Mouse (Mus musculus) urinary bladder, postnatal 10 days (tissue): ENCODE measurements around the gene Zbp1.
A peak's percentile ranks its signal among the peaks of the same experiment; 100 is the strongest.

Experiments used
- DNase-seq: peaks from one replicate; pipeline ENCODE4 v3.0.0; 2022; ENCODE audit warnings: low spot score

The Zbp1 gene

DNA sequence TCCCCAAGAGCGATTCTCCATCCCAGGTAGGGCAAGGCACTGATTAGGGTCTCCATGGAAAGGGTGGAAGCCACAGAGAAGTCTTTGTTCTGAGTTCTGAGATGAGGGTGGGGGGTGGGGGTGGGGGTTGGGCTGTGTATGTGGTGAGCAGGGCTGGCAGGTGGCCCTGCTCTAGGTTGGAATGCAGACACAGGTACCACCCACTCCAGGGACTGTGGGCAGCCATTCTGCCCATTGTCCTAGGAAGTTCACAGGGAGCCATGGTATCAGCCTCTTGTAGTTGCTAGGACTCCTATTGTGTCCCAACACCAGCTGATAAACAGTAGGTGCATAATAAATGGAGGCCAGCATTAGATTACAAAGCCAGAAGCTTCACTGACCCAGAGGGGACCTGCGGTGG lies 28.5 kb upstream of the Zbp1 start:
- no peak for DNase-seq

GRCm38 (mm10) chr2:173246688-173247087 lies 28.0 kb upstream of the Zbp1 start:
- no peak for DNase-seq

- no peak for DNase-seq
Observed at GRCm38 (mm10) chr2:173245258-173245657, 26.5 kb upstream of the Zbp1 start.

- DNase-seq = no peak
Observed at GRCm38 (mm10) chr2:173244108-173244507, 25.4 kb upstream of the Zbp1 start.

DNA sequence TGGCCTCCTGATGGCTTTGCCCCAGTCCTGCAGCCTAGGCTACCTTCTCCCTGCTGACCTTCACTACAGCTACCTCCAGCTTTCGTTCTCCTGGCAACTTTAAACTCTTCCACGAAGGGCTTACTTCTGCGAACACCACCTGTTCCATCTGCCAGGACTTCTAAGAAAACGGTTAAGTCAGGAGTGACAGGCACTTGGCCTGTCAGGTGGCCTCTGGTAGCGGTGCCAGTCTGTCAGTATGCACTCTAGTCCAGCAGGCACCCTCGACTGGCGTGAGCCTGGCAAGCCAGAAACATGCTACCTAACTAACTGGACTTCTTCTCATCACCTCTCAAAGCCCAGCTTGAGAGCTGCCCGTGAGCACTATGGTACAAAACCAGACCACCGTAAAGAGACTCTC lies 24.9 kb upstream of the Zbp1 start:
- no peak for DNase-seq

GRCm38 (mm10) chr2:173242874-173243273 lies 24.2 kb upstream of the Zbp1 start:
- DNase-seq = no peak

DNA sequence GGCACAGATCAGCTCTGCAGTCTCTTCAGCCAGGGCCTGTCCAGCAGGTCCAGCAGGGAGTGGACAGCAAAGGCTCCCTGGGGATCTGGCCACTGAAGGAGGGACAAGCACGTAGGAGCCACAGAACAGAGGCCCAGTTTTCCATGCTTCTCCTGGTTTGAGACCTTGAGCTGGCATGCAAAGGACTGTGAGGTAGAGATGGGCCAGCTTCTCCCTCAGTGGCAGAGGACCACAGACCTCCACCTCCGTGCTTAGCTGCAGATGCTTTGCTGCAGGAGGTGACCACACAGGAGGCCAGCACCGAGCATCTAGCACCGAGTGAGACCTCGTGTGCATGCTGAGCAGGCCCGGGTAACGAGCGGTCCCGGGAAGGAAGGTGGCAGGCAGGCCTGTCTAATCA lies 22.0 kb upstream of the Zbp1 start:
- DNase-seq = no peak

DNA sequence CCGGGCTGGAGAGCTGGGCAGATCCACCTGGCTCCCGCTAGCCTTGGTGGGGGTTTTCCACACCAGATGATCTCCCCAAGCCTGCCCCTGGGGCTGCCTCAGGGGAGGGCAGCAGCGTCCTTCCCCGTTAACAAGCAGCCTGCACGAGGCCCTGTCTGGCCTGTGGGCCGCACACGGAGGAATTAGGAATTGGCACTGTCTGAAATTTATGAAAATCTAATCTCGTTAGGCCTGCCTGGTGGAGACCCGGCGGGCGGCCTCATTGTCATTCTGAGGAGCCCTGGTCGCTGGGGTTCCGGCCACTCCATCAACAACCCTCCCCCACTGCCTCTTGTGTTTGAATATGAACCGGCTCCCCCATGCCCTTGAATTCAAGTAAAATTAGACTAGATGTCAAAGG lies 19.8 kb upstream of the Zbp1 start:
- DNase-seq = no peak

DNA sequence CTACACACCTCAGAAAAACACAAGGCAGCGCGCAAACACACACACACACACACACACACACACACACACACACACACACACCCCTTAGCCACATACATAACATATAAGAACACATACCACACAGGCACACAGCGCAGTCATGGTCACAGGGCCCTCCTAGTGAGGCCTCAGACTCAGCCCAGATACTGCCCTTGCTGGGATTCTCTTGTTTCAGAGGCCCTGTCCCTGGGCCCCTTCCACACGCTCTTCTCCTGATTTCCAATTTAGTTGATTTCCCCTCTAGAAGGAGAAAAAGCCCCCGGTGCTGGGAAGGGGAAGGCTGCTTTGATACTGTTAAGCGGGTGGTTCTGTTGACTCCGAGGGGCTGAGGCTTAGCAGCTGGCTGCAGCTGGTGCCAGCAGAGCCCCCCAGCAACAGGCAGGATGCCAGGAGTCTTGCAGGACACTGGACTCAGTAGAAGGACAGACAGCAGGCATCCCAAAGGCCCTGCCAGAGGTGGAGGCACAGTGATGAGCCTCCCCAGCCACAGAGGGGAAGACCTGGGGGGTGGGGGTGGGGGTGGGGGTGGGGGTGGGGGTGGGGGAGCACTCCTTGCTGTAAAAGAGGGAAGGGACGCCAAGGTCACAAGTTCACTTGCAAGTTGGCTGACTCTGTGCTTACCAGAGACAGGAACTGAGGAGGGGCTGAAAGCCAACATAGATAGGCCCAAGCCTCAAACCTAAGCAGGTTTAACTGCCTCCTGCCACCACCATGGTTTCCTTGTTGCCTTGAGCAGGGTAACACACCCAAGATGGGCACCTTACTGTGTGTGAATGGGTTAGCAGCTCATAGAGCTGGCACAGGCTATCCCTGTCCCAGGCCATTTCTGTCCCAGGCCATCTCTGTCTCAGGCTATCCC lies 17.0 kb upstream of the Zbp1 start:
- DNase-seq = no peak

- DNase-seq = no peak
Observed at GRCm38 (mm10) chr2:173232766-173233099, 14.0 kb upstream of the Zbp1 start.

DNA sequence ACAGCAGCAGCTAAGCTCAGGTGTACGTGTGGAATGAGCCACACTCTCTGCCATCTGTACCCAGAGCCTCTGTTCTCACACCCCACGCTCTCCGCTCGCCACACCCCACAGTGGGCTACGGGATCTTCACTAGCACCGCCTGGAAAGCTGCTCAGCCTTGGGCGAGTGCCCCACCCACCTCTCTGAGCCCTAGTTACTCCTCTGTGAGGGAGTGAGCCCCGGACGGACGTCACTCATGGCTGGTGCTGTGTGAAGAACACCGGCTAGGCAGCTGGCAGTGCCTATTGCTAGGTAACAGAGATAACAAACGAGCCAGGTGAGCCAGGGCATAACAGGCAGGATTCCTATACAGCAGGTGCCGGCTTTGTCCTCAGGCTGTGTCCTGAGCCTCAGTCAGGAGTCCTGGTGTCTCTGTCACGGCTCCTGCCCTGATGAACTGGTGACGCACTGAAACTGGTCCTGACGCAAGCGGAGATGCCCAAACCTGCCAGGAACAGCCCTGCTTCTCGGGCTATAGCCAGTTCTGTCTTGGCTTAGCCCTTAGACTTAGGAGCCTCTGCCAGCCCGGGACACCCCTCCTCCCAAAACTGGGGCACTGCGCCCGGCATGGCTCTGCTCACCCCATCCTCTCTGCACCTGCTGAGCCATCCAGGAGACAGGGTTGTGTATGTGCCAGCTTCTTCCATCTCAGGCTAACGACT lies 13.5 kb upstream of the Zbp1 start:
- no peak for DNase-seq

GRCm38 (mm10) chr2:173229578-173230224 lies 11.0 kb upstream of the Zbp1 start:
- peak; percentile 89 for DNase-seq

DNA sequence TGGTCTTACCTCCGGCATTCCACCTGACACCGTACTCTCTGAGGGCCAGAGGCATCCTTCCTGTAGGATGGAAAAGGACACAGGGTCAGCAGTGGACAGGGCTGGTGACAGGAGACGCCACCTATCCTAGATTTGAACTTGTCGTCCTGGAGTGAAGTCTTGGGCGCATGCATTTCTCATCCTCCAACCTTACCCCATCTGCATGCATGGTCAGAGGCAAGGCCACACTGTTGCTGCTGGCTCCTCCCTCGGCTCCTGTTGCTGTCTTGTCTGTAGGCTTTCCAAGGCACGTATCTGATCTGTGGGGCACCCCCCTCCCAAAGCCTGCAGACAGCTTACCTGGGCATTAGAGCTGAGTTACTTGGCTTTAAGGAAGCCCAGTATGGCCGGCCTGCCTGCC lies 9.8 kb upstream of the Zbp1 start:
- DNase-seq = no peak

DNA sequence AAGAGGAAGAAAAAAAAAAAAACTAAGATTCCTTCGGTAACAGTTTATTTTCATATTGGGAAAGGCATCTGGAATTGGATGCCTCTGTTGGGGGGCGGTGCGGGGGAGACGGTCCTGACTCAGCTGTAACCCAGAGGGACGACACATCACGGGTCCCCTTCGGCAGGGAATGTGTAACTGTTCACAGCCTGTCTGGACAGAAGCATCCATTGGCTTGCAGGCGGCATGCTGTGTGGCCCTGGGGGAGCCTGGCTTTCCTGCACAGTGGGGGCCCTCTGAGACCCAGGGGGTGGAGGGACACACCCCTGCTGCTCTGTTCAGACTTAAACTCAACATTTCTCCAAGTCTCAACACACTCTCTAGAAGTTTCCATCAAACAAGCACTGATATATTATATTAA lies 8.1 kb upstream of the Zbp1 start:
- DNase-seq = no peak

DNA sequence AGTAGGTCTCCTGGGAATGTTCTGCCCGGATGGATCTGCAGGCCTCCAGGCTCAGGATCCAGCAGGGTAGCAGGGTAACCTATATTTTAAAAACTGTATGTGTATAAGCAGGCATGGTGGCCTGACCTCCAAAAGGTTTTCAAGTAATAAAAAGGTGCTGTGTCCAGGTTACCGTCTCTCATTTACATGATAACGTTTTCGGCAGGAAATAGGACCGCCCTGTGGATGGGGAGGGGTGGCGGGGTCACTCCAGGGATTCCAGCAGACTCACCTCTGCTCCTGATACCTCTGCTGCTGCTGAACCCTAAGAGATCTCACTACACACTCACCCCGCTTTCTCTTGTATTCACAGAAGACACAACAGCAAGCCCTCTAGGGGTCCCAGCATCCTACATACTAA lies 7.2 kb upstream of the Zbp1 start:
- DNase-seq = no peak

DNA sequence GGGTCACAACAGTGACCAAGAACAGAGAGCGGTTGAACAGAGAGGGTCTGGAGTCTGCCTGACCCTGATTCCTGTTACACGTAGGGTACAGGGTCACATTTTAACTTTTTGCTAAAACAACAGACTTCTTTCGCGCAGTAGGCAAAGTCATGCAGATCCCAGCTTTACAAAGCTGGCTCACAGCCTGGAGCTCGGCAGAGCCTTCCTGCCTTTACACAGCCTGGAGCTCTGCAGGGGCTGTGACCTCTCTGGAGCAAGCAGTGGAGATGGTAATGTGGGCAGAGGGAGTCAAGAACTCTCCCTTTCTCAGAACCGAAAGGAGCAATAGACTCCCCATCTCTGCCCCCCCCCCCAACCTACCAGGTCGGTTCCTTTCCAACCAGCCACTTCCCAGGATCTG lies 6.1 kb upstream of the Zbp1 start:
- no peak for DNase-seq

GRCm38 (mm10) chr2:173224097-173224496 lies 5.4 kb upstream of the Zbp1 start:
- DNase-seq = no peak

DNA sequence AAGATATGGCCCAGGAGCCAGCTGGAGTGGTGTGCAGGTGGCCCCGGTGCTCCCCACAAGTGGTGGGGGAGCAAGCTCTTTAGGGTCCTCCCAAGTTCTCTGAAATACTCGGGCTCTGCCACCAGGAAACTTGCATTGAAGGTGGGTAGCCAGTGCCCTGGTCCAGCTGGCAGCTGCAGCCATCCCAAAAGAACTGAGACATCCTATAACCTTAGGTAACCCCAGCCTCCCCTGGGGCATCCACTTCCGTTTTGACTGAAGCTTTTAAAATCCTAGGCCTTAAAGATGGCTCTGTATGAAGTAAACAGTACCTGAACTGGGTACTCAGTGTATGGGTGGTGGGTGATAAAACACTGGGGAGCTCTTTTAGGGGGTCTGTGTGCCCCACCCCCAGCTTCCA lies 4.8 kb upstream of the Zbp1 start:
- no peak for DNase-seq

DNA sequence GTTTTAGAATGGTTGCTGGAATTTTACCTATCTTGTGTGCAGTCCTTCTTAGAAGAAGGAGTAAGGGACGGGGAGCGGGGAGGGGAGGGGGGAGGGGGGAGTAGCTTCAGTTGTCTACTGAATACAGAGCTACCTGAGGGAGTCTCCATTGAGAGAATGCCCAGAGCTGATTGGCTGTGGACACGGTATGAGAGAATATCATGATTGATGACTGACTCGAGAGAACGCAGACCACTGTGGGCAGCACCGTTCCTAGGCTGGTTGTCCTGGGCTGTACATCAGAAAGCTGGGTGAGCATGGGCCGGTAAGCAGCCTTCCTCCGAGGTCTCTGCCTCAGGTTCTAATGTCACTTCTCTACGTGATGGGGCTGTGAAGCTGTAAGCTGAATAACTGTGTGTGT lies 2.0 kb upstream of the Zbp1 start:
- DNase-seq = no peak

- DNase-seq = no peak
Observed at GRCm38 (mm10) chr2:173219256-173219954, 682 bp upstream of the Zbp1 start.

DNA sequence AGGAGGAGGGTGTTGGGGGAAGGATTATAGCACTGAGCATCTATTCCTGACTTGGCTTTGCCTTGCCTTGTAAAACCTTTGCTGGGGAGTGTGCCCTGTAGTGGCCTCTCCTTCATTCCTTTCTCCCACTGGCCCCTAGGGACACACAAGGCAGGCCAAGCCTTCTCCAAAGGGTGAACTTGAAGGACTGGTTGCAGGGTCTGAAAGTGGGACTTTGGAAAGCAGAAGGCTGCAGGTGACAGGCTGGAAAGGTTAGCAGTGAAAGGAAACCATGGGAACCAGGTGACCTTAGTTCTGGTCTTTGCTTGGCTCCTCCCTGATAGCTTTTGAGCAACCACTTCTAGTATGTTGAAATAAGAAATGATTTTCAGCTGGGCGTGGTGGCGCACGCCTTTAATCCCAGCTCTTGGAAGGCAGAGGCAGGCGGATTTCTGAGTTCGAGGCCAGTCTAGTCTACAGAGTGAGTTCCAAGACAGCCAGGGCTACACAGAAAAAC lies 912 bp downstream of the Zbp1 start:
- DNase-seq = peak; percentile 6

- peak; percentile 6 for DNase-seq
Observed at GRCm38 (mm10) chr2:173217246-173217645, 1.5 kb downstream of the Zbp1 start.
